Mouse (Mus musculus) kidney, postnatal 14 days (tissue): ENCODE measurements around the gene Eif4enif1.
A peak's percentile ranks its signal among the peaks of the same experiment; 100 is the strongest.

Source experiments
- DNase-seq: peaks from one replicate; pipeline ENCODE4 v3.0.0; 2022; ENCODE audit warnings: mixed read lengths

Gene Eif4enif1

GRCm38 (mm10) chr11:3278351-3278750 is 76.2 kb downstream of the Eif4enif1 start:
- DNase-seq: no peak

GRCm38 (mm10) chr11:3279729-3280128 is 77.5 kb downstream of the Eif4enif1 start:
- no peak for DNase-seq

- no peak for DNase-seq
Measured at GRCm38 (mm10) chr11:3282887-3283286, 80.7 kb downstream of the Eif4enif1 start.

GRCm38 (mm10) chr11:3283645-3284044 is 81.5 kb downstream of the Eif4enif1 start:
- DNase-seq: no peak

- no peak for DNase-seq
Measured at GRCm38 (mm10) chr11:3285940-3286339, 83.7 kb downstream of the Eif4enif1 start.

- DNase-seq: no peak
Measured at GRCm38 (mm10) chr11:3287131-3287530, 84.9 kb downstream of the Eif4enif1 start.

GRCm38 (mm10) chr11:3287921-3288320 is 85.7 kb downstream of the Eif4enif1 start:
- DNase-seq: peak; percentile 62

GRCm38 (mm10) chr11:3288521-3289301 is 86.5 kb downstream of the Eif4enif1 start, which contains the start of gene Patz1:
Gene Patz1, plus strand, starts transcription at chr11:3288874.
- DNase-seq: peak; percentile 55

GRCm38 (mm10) chr11:3289302-3289802 is 87.2 kb downstream of the Eif4enif1 start:
- peak; percentile 91 for DNase-seq

GRCm38 (mm10) chr11:3289803-3290639 is 87.8 kb downstream of the Eif4enif1 start:
- peak; percentile 92 for DNase-seq

- peak; percentile 59 for DNase-seq
Measured at GRCm38 (mm10) chr11:3290640-3291310, 88.6 kb downstream of the Eif4enif1 start.

GRCm38 (mm10) chr11:3291311-3292061 is 89.3 kb downstream of the Eif4enif1 start:
- DNase-seq: peak; percentile 17

- DNase-seq: peak; percentile 79
Measured at GRCm38 (mm10) chr11:3292062-3292421, 89.8 kb downstream of the Eif4enif1 start.

- peak; percentile 76 for DNase-seq
Measured at GRCm38 (mm10) chr11:3292711-3293249, 90.6 kb downstream of the Eif4enif1 start.

- DNase-seq: no peak
Measured at GRCm38 (mm10) chr11:3293361-3293760, 91.2 kb downstream of the Eif4enif1 start.
